Mouse (Mus musculus) bone marrow, adult 2 months (tissue): ENCODE measurements around the gene Mgat1. TPM values are rescaled to one million over a fixed set of nuclear protein-coding genes. Genes with fewer than 3 reads are reported as not detected.

Experiments used
- H3K27ac ChIP-seq: fragments of 200-500 bp; 2 replicates; pipeline ENCODE4 v1.5.1; 2012; ENCODE audit warnings: low read depth, mild to moderate bottlenecking, control low read depth, inconsistent platforms, low read length; ENCODE audit not compliant: control insufficient read depth, poor library complexity, insufficient read depth
- H3K4me1 ChIP-seq: fragments of 200-500 bp; 2 replicates; pipeline ENCODE4 v1.6.1; 2011; ENCODE audit warnings: low read length; ENCODE audit not compliant: control insufficient read depth, insufficient read depth
- H3K4me3 ChIP-seq: fragments of 200-500 bp; replicated peaks from 2 replicates; pipeline ENCODE3; 2011; ENCODE audit warnings: mild to moderate bottlenecking, low read depth, low read length, control low read depth; ENCODE audit not compliant: control insufficient read depth
- CTCF ChIP-seq: fragments of 200-500 bp; IDR thresholded peaks from 2 replicates; pipeline ENCODE4 v1.5.1; 2011; ENCODE audit warnings: low read length, control low read depth; ENCODE audit not compliant: control insufficient read depth, insufficient read depth
- POLR2A ChIP-seq: fragments of 200-500 bp; IDR thresholded peaks from 2 replicates; pipeline ENCODE4 v1.6.1; 2011; ENCODE audit warnings: low read depth, mild to moderate bottlenecking, control low read depth, low read length, borderline replicate concordance; ENCODE audit not compliant: control insufficient read depth
- WGBS: fragments of 180-500 bp; shearing (Covaris S2); methylation state at CpG from one replicate; pipeline ENCODE4 v1.1.7; 2018; 5-methylcytosine and 5-hydroxymethylcytosine counted together
- polyA plus RNA-seq: library from polyadenylated mRNA; stranded (reverse); fragments of >200 nt; gene quantifications from 2 replicates; pipeline ENCODE4 v1.2.4, GENCODE M21; 2011; ENCODE audit warnings: low replicate concordance; ENCODE audit not compliant: missing spikeins, insufficient read depth, insufficient read length

The Mgat1 gene
- polyA plus RNA-seq, 1 experiment, result 63.1 TPM

DNA sequence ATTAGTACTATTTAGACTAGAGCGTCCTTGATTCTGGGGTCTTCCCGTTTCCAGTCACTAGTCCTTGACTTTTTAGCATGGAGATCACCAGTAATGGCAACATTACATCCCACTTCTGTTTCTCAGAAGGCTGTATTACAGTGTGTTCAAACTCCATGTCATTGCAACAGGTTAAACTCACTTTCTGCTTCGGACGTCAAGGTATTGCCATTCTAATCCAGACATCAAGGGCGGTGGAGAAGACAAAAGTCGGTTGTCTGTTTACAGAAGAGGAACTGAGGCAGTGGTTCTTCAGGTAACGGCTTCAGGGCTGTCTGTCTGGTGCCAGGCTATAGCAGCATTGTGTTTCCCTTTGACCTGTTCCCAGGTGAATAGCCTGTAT is 7.4 kb downstream of the Mgat1 start:
- TF ChIP-seq POLR2A, result no peak
- TF ChIP-seq CTCF, result no peak
- 1% methylated on average over 7 of the region's 7 CpGs for WGBS
- peak overlapping the region; percentile 70 for H3K4me3 ChIP-seq
- peaks cover 15% of the 10 kb centered on the region for H3K4me1 ChIP-seq
- H3K27ac ChIP-seq, result peak overlapping the region; percentile 99; the same call in 1 of the 2 replicates

DNA sequence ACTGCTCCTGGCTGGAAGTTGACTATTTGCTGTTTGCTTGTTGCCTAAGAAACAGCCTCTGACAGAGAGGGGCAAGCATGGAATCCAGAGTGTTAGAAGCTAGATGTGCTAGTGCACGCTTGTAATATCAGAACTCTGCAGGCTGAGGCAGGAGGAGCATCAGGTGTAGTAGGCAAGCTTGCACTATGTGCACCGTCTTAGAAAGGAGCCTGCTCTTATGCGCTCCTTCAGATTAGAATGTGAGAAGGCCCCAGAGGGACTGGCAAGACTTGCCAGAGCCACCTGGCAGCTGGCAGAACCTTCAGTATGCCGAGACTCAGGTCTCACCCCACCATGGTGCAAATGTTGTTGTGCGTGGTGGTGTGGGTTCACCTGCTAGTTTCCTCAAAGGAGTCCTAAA is 8.1 kb downstream of the Mgat1 start:
- peak overlapping the region; percentile 35 for H3K27ac ChIP-seq
- H3K4me1 ChIP-seq, result peaks cover 13% of the 10 kb centered on the region
- TF ChIP-seq POLR2A (no peak), CTCF (no peak)
- 7% methylated on average over 5 of the region's 5 CpGs for WGBS
- peak overlapping the region; percentile 51 for H3K4me3 ChIP-seq

DNA sequence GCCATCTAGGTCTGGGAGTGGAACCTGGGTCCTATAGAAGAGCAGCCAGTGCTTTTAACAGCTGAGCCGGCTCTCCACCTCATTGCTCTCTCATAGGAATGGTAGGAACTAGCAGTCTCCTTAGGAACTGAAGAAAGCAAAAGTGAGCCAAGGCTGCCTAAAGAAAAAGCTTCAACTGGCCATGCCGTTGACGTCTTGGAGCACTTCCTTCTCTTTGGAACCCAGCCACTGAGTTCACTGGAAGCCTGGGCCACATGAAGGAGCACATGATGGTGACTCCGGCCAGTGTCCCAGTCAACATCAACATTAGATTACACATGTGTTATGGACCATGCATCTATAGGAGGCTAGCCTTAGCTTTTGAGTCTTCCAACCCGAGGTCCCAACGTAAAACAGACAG is 9.0 kb downstream of the Mgat1 start:
- 33% methylated on average over 6 of the region's 6 CpGs for WGBS
- TF ChIP-seq CTCF, result no peak
- TF ChIP-seq POLR2A, result no peak
- H3K27ac ChIP-seq, result no peak overlapping the region
- peaks cover 12% of the 10 kb centered on the region for H3K4me1 ChIP-seq
- no peak overlapping the region for H3K4me3 ChIP-seq

DNA sequence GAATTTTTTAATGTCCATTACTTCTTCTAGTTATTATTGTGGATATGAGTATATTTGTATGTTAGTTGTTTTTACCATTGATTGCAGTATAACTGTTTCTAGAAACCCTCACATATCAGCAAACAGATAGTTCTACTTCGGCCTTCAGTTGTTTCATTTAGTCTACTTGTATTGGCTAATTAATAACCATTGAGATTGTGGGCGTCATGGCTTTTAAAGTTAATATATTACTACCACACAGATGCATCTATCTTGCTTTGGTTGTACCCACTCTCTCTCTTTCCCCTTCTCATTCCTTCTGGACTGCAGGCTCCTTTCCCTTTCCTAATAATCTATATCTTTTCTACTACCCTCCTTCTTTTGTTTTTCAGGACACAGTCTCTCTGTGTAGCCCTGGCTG is 15.3 kb downstream of the Mgat1 start:
- no peak for TF ChIP-seq POLR2A
- no peak for TF ChIP-seq CTCF
- Histone ChIP-seq H3K27ac (no peak overlapping the region), H3K4me3 (no peak overlapping the region), H3K4me1 (peaks cover 1% of the 10 kb centered on the region; the same call in 1 of the 2 replicates)
- WGBS, result 86% methylated on average over 2 of the region's 2 CpGs

DNA sequence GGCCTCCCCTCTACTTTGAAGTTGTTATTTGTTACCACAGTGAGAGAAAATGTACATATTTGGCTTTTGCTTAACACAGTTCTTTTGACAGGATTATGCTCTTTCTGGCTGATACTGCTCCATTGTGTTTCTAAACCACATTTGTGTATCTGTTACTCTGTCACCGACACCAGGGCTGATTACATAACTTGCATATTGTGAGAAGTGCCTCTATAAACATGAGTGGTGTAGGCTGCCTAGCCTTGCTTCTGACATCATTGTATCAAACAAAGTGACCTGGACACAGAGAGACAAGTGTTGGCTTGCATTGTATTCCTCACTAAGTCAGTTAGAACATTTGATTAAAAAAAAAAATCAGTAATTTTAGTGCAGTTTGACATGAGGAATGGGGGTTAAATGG is 15.8 kb downstream of the Mgat1 start:
- H3K27ac ChIP-seq, result no peak overlapping the region
- H3K4me3 ChIP-seq, result no peak overlapping the region
- TF ChIP-seq CTCF (no peak), POLR2A (no peak)
- 5% methylated on average over 1 of the region's 1 CpGs for WGBS
- H3K4me1 ChIP-seq, result peaks cover 1% of the 10 kb centered on the region; the same call in 1 of the 2 replicates

DNA sequence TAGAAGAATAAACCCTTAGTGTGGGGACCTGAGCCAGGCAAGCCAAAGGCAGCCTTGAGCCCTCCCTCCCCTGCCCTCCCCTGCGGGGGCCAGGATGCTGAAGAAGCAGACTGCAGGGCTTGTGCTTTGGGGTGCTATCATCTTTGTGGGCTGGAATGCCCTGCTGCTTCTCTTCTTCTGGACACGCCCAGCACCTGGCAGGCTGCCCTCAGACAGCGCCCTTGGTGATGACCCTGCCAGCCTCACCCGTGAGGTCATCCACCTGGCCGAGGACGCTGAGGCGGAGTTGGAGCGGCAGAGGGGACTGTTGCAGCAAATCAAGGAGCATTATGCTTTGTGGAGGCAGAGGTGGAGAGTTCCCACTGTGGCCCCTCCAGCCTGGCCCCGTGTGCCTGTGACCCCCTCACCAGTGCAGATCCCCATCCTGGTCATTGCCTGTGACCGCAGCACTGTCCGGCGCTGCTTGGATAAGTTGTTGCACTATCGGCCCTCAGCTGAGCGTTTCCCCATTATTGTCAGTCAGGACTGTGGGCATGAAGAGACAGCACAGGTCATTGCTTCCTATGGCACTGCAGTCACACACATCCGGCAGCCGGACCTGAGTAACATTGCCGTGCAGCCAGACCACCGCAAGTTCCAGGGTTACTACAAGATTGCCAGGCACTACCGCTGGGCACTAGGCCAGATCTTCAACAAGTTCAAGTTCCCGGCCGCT is 16.8 kb downstream of the Mgat1 start:
- TF ChIP-seq POLR2A (no peak), CTCF (no peak)
- no peak overlapping the region for H3K27ac ChIP-seq
- no peaks in the 10 kb centered on the region; the same call in 1 of the 2 replicates for H3K4me1 ChIP-seq
- 87% methylated on average over 21 of the region's 21 CpGs for WGBS
- no peak overlapping the region for H3K4me3 ChIP-seq

DNA sequence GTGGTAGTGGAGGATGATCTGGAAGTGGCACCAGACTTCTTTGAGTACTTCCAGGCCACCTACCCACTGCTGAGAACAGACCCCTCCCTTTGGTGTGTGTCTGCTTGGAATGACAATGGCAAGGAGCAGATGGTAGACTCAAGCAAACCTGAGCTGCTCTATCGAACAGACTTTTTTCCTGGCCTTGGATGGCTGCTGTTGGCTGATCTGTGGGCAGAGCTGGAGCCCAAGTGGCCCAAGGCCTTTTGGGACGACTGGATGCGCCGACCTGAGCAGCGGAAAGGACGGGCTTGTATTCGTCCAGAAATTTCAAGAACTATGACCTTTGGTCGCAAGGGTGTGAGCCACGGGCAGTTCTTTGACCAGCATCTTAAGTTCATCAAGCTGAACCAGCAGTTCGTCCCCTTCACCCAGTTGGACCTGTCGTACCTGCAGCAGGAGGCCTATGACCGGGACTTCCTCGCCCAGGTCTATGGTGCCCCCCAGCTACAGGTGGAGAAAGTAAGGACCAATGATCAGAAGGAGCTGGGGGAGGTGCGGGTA is 17.4 kb downstream of the Mgat1 start:
- Histone ChIP-seq H3K27ac (no peak overlapping the region), H3K4me1 (no peaks in the 10 kb centered on the region; the same call in 1 of the 2 replicates), H3K4me3 (no peak overlapping the region)
- TF ChIP-seq CTCF, result no peak
- WGBS, result 92% methylated on average over 14 of the region's 14 CpGs

DNA sequence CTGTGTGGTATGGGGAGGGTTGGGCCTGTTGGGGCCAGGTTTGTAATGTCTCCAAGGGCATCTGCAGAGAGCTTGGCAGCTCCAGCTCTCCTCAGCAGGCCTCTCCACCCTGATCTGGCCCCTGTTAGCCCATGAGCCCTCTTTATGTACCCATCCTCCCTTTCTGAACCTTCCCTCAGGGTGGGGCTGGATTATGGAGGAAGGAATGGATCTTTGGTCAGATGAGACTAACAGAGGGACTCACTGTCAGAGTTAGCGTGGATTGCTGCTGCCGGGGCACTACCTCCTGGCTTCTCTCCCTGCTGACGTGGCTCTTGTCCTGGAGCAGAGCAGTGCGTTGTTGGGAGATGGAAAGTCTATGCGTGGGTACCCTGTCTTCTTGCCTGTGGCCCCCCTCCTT is 18.3 kb downstream of the Mgat1 start:
- TF ChIP-seq POLR2A (no peak), CTCF (no peak)
- Histone ChIP-seq H3K4me3 (no peak overlapping the region), H3K4me1 (no peaks in the 10 kb centered on the region; the same call in 1 of the 2 replicates), H3K27ac (no peak overlapping the region)
- WGBS, result 93% methylated on average over 5 of the region's 5 CpGs

DNA sequence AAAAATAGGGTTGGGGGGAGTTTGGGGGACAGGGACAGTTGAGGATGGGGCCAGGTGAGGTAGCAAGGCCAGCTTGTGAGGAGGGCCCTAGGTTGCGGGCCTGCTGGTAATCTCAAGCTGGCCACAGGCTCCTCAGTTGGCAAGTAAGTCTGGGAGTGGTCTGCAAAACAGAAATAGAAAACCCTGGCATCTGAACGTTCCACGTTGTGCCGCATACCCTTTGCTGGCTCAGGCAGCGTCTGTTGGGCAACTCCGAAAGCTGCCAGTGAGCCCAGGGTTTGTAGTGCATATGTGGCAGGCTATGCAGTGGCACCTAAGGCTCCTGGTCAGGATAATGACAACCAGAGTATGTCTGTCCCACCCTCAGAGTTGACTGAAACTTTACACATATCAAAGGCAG is 19.2 kb downstream of the Mgat1 start:
- no peak for TF ChIP-seq CTCF
- no peak for TF ChIP-seq POLR2A
- Histone ChIP-seq H3K4me3 (no peak overlapping the region), H3K4me1 (no peaks in the 10 kb centered on the region; the same call in 1 of the 2 replicates), H3K27ac (no peak overlapping the region)
- WGBS, result 82% methylated on average over 6 of the region's 6 CpGs
